Mouse (Mus musculus) G1E (cell line): ENCODE results near the gene Umps. TPM values are rescaled to one million over a fixed set of nuclear protein-coding genes. Genes with fewer than 3 reads are reported as not detected.

Source experiments
- ATAC-seq: 2 replicates; pipeline ENCODE4 v1.8.0; 2016; ENCODE audit warnings: mild to moderate bottlenecking; ENCODE audit not compliant: insufficient number of reproducible peaks, poor library complexity, low FRiP score, severe bottlenecking; ENCODE audit errors: extremely low read depth
- DNase-seq: peaks from one replicate; pipeline ENCODE4 v3.0.0; 2012; ENCODE audit warnings: low spot score
- H3K27me3 ChIP-seq: 2 replicates; pipeline ENCODE4 v1.6.1; 2012; ENCODE audit warnings: mild to moderate bottlenecking, low read length, inconsistent platforms; ENCODE audit not compliant: insufficient read depth
- H3K36me3 ChIP-seq: replicated peaks from 2 replicates; pipeline ENCODE3; 2012; ENCODE audit warnings: mild to moderate bottlenecking, inconsistent platforms
- H3K4me1 ChIP-seq: 2 replicates; pipeline ENCODE4 v1.6.1; 2012; ENCODE audit warnings: low read depth, low read length, inconsistent platforms, mixed read lengths; ENCODE audit not compliant: insufficient read depth
- H3K4me3 ChIP-seq: 2 replicates; pipeline ENCODE4 v1.5.1; 2012; ENCODE audit warnings: low read depth, mild to moderate bottlenecking, inconsistent platforms, low read length, moderate library complexity, mixed read lengths
- H3K9me3 ChIP-seq: replicated peaks from 2 replicates; pipeline ENCODE4 v1.6.1; 2012; ENCODE audit warnings: inconsistent platforms
- CTCF ChIP-seq: IDR thresholded peaks from 2 replicates; pipeline ENCODE4 v1.5.1; 2012; ENCODE audit warnings: low read depth, low read length, inconsistent platforms, mixed read lengths
- GATA1 ChIP-seq: IDR thresholded peaks from 2 replicates; pipeline ENCODE4 v1.6.1; 2012; ENCODE audit warnings: borderline replicate concordance, low read length, inconsistent platforms, mixed read lengths
- GATA2 ChIP-seq: IDR thresholded peaks from 2 replicates; pipeline ENCODE4 v1.6.1; 2012; ENCODE audit warnings: low read depth, low read length, inconsistent platforms, borderline replicate concordance
- POLR2AphosphoS5 ChIP-seq: IDR thresholded peaks from 2 replicates; pipeline ENCODE4 v1.6.1; 2012; ENCODE audit warnings: low read depth, low read length, inconsistent platforms; ENCODE audit not compliant: insufficient replicate concordance
- TAL1 ChIP-seq: conservative IDR thresholded peaks from 2 replicates; pipeline ENCODE4 v1.6.1; 2012; ENCODE audit warnings: low read depth, low read length, inconsistent platforms, mixed read lengths
- polyA plus RNA-seq: library from polyadenylated mRNA; stranded (reverse); fragments of >175 nt; gene quantifications from 2 replicates; pipeline ENCODE4 v1.2.3, GENCODE M21; 2012
- total RNA-seq, 2 experiments: library from RNA; stranded (forward) in 1 of 2; stranded (reverse) in 1 of 2; fragments of 200-1000 nt in 1 of 2; fragments of >200 nt in 1 of 2; fragmentation: Nextera tagmentation in 1 of 2; gene quantifications; 2 replicates each; pipeline ENCODE4 v1.2.3; 2014 to 2017

Umps gene
- total and polyA plus RNA-seq, 3 experiments, result 35.6 to 80.9 (median 38.0) TPM

DNA sequence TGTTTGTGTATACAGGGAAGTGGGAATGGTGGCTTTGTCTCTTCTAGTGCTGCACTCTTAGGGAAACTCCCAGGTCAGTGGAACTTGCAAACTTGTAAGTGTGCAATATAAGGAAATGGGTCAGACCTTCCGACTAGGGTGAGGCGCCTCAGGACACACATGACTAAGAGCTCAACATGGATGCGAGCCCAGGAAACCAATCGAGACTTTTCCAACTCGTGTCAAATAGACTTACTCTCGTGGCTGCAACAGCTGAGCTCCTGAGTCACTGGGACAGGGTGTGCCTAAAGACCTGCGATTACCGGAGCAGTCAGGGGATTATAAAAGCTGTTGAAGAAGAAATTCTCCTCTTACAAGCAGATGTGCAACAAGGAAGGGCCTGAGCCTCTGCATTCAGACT, 33.9 kb upstream of the Umps start:
- DNase-seq (no peak), ATAC-seq (no peak)
- H3K4me3 ChIP-seq, result no peak overlapping the region
- H3K36me3 ChIP-seq, result no peaks in the 10 kb centered on the region
- peaks cover 32% of the 10 kb centered on the region for H3K4me1 ChIP-seq
- no peaks in the 10 kb centered on the region for H3K9me3 ChIP-seq
- H3K27me3 ChIP-seq, result peaks cover 77% of the 10 kb centered on the region
- TF ChIP-seq CTCF (no peak), GATA1 (no peak), TAL1 (no peak), GATA2 (no peak), POLR2AphosphoS5 (no peak)

DNA sequence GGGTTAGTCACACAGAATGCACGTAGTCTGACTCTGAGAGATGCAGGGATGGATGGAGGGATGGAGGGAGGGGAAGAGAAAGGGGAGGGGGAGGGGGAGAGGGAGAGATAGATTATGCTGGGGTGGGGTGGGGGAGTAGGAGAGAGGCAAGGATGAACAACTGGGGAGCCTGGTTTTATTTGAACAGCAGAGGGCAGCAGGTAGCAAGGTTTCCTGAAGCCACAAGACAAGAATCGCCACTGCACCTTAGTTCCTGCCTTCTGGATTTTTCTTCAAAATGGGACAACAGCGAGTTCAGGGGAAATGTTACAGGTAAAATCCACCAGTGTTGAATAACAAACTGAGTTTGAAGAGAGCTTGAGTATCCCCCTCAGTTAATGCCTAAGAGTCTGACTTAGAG, 32.5 kb upstream of the Umps start:
- Histone ChIP-seq H3K36me3 (no peaks in the 10 kb centered on the region), H3K27me3 (peaks cover 74% of the 10 kb centered on the region), H3K4me1 (peaks cover 25% of the 10 kb centered on the region), H3K4me3 (no peak overlapping the region), H3K9me3 (no peaks in the 10 kb centered on the region)
- no peak for ATAC-seq
- TF ChIP-seq GATA1, result no peak
- TF ChIP-seq GATA2, result no peak
- TF ChIP-seq CTCF, result no peak
- no peak for TF ChIP-seq POLR2AphosphoS5
- no peak for TF ChIP-seq TAL1
- DNase-seq, result peak; percentile 12

DNA sequence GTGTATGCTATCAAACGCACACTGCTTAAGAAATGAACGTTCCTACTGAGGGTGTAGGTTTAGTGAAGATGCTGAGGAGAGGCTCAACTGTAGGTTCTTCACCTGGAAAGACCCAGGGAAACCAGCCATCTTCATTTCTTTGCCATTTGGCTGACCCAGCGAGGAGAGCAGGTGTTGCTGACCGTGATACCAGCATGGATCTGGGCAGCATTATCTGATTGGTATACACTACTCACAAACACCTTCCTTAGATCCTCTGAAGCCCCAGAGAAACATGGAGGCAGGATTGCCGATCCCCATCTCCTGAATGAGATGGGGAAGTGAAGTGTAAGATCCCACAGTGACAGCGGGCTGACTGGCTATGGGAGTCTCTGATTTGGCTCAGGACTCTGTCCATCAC, 31.2 kb upstream of the Umps start:
- H3K9me3 ChIP-seq, result no peaks in the 10 kb centered on the region
- H3K27me3 ChIP-seq, result peaks cover 69% of the 10 kb centered on the region
- no peak for TF ChIP-seq TAL1
- no peak for TF ChIP-seq GATA1
- TF ChIP-seq CTCF, result no peak
- TF ChIP-seq GATA2, result no peak
- no peak for TF ChIP-seq POLR2AphosphoS5
- peaks cover 16% of the 10 kb centered on the region for H3K4me1 ChIP-seq
- no peak overlapping the region for H3K4me3 ChIP-seq
- no peak for DNase-seq
- no peak for ATAC-seq
- H3K36me3 ChIP-seq, result no peaks in the 10 kb centered on the region

DNA sequence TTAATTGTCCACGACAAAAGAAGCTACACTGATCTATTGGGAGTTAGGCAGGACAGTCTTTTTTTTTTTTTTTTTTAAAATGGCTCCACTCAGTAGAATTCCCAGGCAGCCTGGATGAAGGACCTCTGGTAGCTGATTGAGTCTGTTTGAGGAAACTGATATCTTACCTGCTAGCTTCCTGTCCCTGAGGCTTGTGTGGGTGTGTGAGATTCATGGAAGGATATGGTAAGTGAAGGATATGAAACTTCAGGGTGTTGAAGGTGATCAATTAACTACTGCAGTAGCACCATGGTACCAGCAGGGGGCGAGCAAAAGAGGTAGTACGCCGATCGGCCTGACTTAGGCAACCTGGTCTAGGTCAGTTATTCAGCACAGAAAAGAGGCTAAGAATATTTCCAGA, 29.2 kb upstream of the Umps start:
- Histone ChIP-seq H3K4me1 (peaks cover 14% of the 10 kb centered on the region; the same call in 1 of the 2 replicates), H3K27me3 (peaks cover 55% of the 10 kb centered on the region), H3K4me3 (no peak overlapping the region), H3K9me3 (no peaks in the 10 kb centered on the region), H3K36me3 (no peaks in the 10 kb centered on the region)
- ATAC-seq (no peak), DNase-seq (peak; percentile 47)
- peak; percentile 86 for TF ChIP-seq CTCF
- TF ChIP-seq GATA1, result no peak
- TF ChIP-seq POLR2AphosphoS5, result no peak
- TF ChIP-seq TAL1, result no peak
- no peak for TF ChIP-seq GATA2

DNA sequence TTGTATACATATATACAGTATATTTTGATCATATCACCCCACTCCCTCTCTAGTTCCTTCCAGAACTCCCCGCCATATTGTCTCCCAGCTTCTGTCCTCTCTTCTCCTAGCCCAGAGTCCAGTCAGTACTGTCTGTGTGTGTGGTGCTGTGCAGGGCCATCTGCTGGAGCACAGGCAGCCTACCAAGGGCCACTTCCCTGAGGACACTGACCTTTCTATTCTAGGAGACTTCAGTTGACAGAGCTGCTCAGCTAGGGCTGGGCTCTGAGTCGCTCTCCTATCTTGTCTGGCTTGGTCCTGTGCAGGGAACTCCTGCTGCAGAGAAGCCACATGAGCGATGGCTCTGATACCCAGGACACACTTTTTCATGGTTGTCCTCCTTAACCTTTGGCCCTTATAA, 28.7 kb upstream of the Umps start:
- no peaks in the 10 kb centered on the region for H3K36me3 ChIP-seq
- ATAC-seq (no peak), DNase-seq (no peak)

DNA sequence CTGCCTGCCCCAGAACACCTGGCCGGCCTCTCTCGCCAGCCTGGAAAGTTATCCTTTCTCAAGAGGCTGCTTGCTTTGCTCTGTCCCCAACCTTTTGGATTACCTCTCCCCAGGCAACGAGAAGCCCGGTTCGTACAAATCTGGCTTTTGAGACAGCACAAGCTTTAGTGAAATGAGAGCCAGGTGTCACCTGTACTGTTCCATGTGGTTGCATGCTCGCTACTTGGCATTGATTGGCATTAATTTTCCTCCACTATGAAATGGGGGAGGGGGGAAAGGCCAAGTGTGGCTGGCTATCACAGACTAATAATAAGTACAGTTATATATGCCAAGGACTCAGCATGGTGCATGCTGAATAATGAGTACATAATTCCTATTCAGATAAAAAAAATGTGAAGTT, 27.5 kb upstream of the Umps start:
- H3K4me1 ChIP-seq, result peaks cover 8% of the 10 kb centered on the region; the same call in 1 of the 2 replicates
- no peak overlapping the region for H3K4me3 ChIP-seq
- DNase-seq (no peak), ATAC-seq (no peak)
- TF ChIP-seq GATA1 (no peak), POLR2AphosphoS5 (no peak), CTCF (no peak), TAL1 (no peak), GATA2 (no peak)
- H3K36me3 ChIP-seq, result no peaks in the 10 kb centered on the region
- H3K9me3 ChIP-seq, result no peaks in the 10 kb centered on the region
- peaks cover 55% of the 10 kb centered on the region for H3K27me3 ChIP-seq

More for the DNA sequence above, 28.7 kb upstream of the Umps start:
- peaks cover 49% of the 10 kb centered on the region for H3K27me3 ChIP-seq
- peaks cover 11% of the 10 kb centered on the region; the same call in 1 of the 2 replicates for H3K4me1 ChIP-seq
- H3K9me3 ChIP-seq, result no peaks in the 10 kb centered on the region
- H3K4me3 ChIP-seq, result no peak overlapping the region
- TF ChIP-seq POLR2AphosphoS5, result no peak
- no peak for TF ChIP-seq GATA2
- no peak for TF ChIP-seq CTCF
- no peak for TF ChIP-seq GATA1
- no peak for TF ChIP-seq TAL1

DNA sequence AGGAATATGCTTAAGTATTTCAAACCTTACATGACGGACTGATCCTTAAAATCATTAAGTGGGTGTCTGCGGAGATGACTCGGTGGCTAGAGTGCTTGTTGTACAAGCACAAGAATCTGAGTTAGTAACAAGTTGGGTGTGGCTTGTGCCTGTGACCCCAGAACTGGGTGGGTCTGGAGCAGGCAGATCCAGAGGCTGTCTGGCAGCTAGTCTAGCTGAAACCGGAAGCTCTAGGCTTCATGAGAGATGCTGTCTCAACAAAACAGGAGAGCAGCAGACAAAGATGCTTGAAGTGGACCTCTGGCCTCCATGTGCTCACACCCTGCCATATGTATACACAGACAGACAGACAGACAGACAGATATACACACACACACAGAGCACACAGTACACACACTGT, 23.9 kb upstream of the Umps start:
- H3K36me3 ChIP-seq, result no peaks in the 10 kb centered on the region
- ATAC-seq (no peak), DNase-seq (no peak)
- no peak overlapping the region for H3K4me3 ChIP-seq
- H3K4me1 ChIP-seq, result peaks cover 10% of the 10 kb centered on the region
- peaks cover 46% of the 10 kb centered on the region for H3K27me3 ChIP-seq
- TF ChIP-seq GATA2 (no peak), TAL1 (no peak), CTCF (no peak), GATA1 (no peak), POLR2AphosphoS5 (no peak)
- no peaks in the 10 kb centered on the region for H3K9me3 ChIP-seq
